Mouse (Mus musculus) right cerebral cortex, adult 18-20 months (tissue): ENCODE measurements around the gene 1700029I15Rik.
"Not testable (repeated sequence)": the region's sequence is repeated elsewhere in the genome, so short reads cannot be mapped to it uniquely, and the experiment has no call there.

Experiments used
- DNase-seq: peaks from one replicate; pipeline ENCODE4 v3.0.0; 2022; ENCODE audit warnings: mixed read lengths

Gene 1700029I15Rik

DNA sequence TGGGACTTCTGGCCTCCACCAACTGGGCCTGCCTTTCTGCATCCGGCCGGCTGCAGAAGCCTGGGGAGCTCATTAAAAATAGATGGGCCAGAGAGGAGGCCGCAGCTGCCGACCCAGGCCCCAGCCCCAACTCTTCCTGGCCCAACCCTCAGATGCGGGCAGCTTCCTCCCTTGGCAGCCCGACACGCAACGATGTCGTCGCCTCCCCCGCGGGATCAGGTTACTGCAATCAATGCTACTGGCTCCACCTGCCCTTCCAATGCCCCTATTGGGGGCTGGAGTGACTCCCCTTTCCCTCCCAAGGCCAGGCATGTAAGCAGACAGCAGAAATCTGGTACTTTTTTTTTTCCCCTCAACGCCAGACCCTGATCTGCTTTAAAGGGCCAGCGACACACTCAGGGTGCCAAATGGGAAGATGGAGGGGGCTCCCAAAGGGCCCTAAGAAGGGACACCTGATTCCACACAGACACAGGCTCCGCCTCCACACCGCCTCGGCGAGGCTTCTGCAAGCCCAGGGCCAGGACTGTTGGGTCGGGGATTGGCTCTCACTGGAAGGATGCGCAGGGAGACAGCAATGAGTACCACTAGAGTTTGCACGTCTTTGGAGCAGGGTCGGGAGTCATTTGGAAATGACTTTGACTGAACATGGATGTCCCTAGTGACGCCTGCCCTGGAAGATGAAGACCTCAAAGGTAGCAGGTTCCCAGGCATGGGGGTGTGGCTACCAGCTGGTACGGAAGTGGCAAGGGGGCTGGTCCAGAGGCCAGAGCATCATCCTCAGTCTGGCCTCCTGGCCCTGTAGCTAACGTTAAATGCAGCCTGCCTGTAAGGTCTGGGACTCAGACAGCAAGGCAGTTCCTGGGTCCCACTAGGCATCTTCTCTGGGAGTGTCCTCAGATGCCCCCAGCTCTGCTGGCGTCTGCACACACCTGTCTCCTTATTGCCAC lies 10.3 kb downstream of the 1700029I15Rik start:
- DNase-seq: no peak

DNA sequence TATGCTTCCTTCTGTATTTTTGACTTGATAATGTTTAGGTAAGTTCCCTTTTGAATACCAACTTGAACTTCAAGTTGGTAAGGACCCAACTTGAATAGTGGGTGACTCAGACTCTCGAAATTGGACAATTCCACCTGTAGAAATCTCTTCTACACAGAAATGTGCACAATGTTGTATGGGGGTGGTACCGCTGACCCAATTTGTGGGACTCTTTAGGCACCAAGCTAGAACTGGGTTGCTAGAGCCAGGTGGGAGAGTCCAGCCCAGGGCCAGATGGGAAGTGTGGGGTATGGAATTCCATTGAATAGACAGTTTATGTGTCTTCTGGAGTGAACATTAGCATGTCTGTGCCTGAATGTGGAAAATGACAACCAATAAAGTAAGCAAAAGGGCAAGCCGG lies 13.2 kb downstream of the 1700029I15Rik start:
- DNase-seq: no peak

GRCm38 (mm10) chr2:92397436-92397835 lies 15.1 kb downstream of the 1700029I15Rik start:
- no peak for DNase-seq

DNA sequence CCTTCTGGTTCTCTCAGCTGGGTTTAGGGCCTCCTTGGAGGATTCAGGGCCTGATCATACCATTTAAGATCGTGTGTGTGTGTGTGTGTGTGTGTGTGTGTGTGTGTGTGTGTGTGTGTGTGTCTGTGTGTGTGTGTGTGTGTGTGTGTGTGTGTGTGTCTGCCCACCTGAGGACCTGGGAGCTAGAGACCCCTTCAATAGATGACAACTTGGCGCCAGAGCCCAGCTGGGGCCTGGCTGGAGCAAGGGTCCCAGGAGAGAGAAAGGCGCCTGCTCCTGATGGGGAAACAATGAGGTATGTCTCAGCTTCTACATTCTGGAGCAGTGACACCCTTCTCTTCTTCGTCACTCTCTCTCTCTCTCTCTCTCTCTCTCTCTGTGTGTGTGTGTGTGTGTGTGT lies 17.5 kb downstream of the 1700029I15Rik start:
- DNase-seq: not testable (repeated sequence)

DNA sequence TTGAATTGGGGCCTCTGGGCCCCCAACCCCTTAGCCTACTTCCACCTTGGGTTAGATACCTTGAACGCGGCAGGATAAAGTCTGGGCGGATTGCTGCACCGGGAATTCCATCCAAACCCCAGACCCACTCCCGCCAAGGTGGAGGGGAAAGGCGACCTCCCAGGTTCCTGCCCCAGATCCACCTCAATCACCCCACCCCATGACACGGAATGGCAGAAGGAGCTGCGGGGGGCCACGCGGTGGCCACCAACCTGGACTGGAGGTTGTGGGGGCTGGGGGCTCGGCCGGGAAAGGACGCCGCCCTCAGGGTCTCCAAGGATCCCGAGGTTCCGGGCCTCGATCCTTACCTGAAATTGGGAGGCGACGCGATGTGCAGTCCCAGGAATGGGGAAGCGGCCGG lies 18.3 kb downstream of the 1700029I15Rik start:
- DNase-seq: no peak

- no peak for DNase-seq
Measured at GRCm38 (mm10) chr2:92401091-92401561, 18.8 kb downstream of the 1700029I15Rik start, which contains the start of gene Mapk8ip1. Mapk8ip1 (minus strand) TSS chr2:92401263.

- no peak for DNase-seq
Measured at GRCm38 (mm10) chr2:92402591-92403326, 20.4 kb downstream of the 1700029I15Rik start.

- no peak for DNase-seq
Measured at GRCm38 (mm10) chr2:92403776-92404319, 21.5 kb downstream of the 1700029I15Rik start.

GRCm38 (mm10) chr2:92404737-92405136 lies 22.4 kb downstream of the 1700029I15Rik start:
- DNase-seq: no peak

- DNase-seq: no peak
Measured at GRCm38 (mm10) chr2:92405687-92406086, 23.3 kb downstream of the 1700029I15Rik start.

DNA sequence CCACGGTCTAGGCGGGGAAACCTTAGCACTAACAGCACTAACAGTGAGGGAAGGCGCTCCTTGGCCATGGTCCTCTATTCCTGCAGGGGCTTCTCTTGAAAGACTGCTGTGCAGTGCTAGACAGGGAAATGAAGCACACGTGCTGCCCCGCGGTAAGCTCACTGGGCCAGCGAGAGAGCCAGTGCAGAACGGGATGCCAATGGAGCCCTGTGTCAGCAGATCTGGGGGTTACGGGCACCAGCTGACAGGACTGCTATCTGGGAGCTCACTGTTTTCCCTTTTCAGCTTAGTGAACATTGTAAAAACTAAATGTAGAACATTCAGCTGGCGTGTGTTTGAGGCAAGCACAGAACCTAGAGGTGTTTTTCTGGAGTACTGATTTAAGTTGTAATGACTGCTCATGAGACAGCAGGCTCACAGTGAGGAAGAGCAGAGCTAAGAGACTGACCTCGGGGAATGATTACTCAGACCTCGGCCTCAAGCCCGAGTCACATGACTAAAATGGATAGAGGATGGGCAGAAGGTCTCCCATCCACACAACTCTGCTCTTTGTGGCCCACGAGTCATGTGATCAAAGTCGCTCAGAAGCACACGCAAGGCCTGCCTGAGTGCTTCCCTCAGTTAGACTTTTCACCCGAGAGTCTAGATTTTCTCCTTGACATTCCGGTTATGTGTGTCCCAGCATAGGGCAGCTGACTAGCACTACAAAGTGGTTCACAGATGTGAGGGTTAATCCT lies 26.1 kb downstream of the 1700029I15Rik start:
- no peak for DNase-seq

DNA sequence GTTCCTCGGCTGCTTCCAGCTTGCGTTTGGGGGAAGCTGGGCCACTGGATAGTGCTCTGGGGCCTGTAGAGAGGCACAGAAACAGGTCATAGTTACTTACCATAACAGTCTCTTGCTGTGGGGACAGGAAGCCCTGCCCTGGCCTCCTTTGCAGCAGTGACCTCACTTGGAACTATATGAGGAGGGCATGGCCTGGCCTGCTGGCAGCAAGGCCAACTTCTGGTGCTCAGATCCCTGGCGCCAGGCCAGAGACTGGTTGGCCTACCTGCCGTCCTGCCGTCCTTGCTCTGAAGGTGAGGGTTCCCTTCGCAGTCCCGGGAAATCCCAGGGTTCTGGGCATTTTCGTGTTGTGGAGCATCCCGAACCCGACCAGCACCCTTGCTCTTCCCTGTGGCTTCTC lies 29.4 kb downstream of the 1700029I15Rik start:
- no peak for DNase-seq

GRCm38 (mm10) chr2:92421723-92422387 lies 39.5 kb downstream of the 1700029I15Rik start:
- no peak for DNase-seq

DNA sequence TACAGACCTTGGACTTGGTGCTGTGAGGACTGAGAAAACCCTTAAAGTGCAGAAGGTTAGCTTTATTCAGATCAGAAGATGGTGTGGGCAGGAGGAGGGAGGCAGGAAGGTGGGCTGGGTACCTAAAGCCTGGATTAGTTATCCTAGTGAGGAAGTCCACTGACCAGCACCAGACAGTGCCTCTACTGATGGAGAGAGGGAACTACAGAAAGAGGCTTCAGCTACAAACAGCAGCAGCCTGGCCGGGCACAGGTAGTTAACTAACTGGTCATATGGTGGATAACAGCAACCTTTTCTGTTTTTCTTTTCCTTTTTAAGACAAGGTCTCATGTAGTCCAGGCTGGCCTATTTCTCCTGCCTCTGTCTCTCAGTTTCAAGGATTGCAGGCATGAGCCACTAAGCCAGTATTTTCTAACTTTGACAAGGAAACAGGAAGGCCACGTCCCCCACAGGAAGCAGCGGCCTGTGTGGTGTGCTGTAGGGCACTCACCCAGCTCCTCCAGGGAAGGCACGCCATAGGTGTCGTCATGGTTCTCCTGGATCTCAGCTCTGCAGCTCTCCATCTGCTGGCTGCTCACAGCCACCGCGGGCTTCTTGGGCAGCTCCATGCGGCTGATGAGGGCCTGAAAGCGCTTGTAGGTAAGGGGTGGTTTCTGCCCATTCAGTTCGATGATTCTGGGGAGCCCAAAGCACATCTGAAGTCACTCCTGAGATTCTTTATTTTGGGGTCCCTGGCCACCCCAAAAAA lies 40.2 kb downstream of the 1700029I15Rik start:
- DNase-seq: no peak

DNA sequence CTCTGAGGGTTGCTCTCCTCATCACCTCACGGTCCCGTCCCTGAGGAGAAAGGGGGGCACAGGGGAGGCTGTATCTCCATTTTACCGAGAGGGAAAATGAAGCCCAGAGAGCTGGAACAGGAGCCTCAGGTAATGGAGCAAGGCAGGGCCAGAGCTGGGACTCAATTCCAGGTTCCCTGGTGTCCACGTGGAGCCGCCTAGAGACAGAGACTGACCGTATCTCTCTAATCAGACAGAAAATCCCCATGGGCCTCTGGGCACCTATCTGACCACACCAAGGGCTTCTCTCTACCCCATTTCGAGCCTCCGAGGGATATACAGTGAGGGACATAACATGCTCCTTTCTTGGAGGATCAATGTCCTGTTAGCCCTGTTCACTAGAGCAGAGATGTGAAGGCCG lies 40.8 kb downstream of the 1700029I15Rik start:
- no peak for DNase-seq

GRCm38 (mm10) chr2:92423702-92424461 lies 41.5 kb downstream of the 1700029I15Rik start:
- DNase-seq: peak; percentile 92

DNA sequence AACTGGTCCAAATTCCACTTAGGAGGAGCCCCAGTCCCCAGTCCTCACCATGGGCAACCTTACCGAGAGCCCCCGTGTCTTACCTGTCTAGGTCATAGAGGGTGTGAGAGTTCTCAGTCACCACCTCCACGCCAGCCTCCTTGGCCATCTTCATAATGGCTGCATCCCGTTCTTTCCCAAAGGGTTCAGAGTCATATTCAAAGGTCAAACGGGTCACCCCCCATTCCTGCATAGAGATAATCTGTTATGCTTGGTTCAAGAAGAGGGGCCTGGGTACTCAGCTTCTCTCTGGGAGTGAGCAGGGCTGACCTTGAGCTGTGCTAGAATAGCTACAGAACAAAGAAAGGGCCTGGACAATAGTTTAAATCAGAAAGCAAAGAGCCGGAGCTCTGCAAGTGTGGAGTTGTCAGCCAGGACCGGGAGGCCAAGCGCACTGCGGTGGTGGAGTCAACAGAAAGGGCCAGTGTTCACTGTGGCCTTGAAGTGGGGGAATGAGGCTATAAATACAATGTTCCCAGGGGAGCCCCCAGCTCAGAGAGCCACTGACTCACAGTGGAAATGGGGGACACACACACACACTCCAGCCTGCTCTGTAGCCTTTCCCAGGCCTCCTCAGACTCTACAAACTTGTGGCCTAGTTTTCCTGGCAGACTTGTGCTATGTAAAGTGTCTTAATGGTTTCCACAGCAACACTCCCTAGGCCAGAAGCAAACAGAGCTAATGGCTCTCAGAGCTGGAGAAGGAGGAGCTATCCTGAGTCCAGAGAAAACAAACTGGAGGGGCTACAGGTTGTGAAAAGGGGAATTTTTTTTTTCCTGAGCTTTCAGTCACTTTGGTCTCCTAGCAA lies 42.3 kb downstream of the 1700029I15Rik start:
- DNase-seq: no peak

DNA sequence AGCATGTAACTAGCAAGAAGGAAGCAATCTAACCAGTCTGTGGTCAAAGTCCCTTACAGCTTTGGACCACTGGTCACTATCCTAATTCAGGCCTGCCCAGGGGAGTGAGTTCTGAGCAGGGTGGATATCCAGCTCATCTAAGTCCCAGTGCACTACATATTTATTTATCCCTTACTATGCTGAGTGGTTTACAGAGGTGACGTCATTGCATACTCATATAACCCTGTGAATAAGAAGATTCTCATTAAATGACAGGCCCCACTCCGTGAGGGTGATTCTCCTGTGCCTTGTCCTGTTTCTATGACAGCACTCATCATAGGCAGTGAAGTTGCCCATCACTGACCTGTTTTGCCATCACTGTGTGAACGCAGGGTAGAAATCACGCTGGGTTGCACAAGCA lies 43.0 kb downstream of the 1700029I15Rik start:
- DNase-seq: no peak

GRCm38 (mm10) chr2:92426426-92426825 lies 44.1 kb downstream of the 1700029I15Rik start:
- DNase-seq: no peak
